Mouse (Mus musculus) heart, postnatal 0 days (tissue): Measurements from ENCODE around the gene Fyb.

Source experiments
- CTCF ChIP-seq: IDR thresholded peaks from 2 replicates; pipeline ENCODE4 v1.5.1; 2016; ENCODE audit warnings: antibody characterized with exemption, control low read depth, low read depth
- EP300 ChIP-seq: IDR thresholded peaks from 2 replicates; pipeline ENCODE4 v1.6.1; 2016; ENCODE audit warnings: antibody characterized with exemption, low read depth

DNA sequence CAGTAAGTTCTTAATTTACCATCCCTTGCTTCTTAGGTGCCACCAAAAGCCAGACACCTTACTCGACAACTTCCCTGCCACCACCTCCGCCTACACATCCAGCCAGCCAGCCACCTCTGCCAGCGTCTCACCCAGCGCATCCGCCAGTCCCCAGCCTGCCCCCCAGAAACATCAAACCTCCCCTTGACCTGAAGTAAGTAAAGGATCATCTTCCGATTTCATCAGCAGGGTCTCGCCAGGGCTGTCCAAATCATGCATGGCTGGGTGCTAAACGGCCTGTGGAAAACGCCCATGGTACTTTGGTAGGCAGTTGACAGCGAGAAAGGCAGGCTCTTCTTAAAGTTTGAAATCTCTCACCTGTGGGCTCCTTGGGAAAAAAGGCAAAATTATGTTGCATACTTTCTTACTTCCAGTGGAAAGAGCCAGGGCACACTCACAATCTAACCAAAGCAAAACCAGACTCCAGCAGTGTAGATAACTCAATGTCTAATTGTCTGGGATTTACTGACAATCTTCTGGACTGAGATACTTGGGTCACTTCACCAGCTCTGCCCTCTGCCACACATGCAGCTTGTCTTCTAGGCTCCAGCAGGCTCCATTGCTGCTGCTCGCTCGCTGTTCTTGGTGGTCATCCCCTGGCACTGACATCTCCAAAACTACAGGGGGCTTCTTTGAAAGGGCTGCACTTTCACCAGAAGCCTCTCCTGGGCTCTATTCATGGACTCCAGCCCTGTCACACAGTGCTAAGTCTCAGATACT, 97.1 kb downstream of the Fyb start:
- TF ChIP-seq EP300, result no peak
- TF ChIP-seq CTCF, result no peak
